Mouse (Mus musculus) liver, adult 2 months (tissue): Measurements from ENCODE around the gene Ncapg2.

Source experiments
- CTCF ChIP-seq: fragments of 200-500 bp; IDR thresholded peaks from 2 replicates; pipeline ENCODE4 v1.5.1; 2011; ENCODE audit warnings: low read depth, low read length, control low read depth
- POLR2A ChIP-seq: fragments of 200-500 bp; IDR thresholded peaks from 2 replicates; pipeline ENCODE4 v1.6.1; 2011; ENCODE audit warnings: low read length, control low read depth; ENCODE audit not compliant: insufficient read depth; ENCODE audit errors: extremely low read depth

- no peak for TF ChIP-seq CTCF
- no peak for TF ChIP-seq POLR2A
Observed at GRCm38 (mm10) chr12:116483581-116483980, 78.4 kb downstream of the Ncapg2 start.
